Mouse (Mus musculus): ENCODE data around the gene Ten1. TPM values are rescaled to one million over a fixed set of nuclear protein-coding genes. Genes with fewer than 3 reads are reported as not detected.

Ten1 gene
- polyA plus RNA-seq, 1 experiment from 2014 or later: 79.0 TPM

DNA sequence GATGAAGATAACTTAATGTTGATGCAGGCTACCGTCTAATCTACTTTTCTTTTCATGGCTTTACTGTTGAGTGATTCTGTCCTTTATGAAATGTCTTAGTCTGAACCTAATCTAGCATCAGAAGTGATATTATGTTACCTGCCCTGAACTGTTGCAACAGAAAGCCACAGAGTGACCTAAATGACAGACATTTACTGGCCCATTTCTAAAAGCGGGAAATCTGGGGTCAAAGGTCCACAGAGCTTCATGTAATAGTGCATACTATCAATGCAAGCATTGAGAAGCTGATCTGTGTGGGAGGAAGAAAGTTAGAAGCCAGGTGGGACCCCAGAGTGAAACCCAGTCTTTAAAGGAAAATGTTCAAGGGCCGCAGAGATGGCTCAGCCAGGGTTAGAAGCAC lies 4.5 kb downstream of the Ten1 start:
- Histone ChIP-seq H3K36me3 (ENCODE audit: insufficient read depth, low read length) (no peaks in the 10 kb centered on the region), H3K4me2 (replicated peaks; ENCODE audit: low read depth, low read length) (no peak overlapping the region), H3K9ac (replicated peaks; ENCODE audit: low read depth) (no peak overlapping the region), H3K27ac (ENCODE audit: low read length) (no peak overlapping the region), H3K27me3 (replicated peaks; ENCODE audit: insufficient read depth, low read length) (no peaks in the 10 kb centered on the region), H3K9me3 (ENCODE audit: low read length) (no peaks in the 10 kb centered on the region), H3K4me1 (ENCODE audit: insufficient read depth, low read depth, low read length) (0 out of 2 replicates have a peak, but pooled peaks cover 3% of the 10 kb centered on the region), H3K4me3 (ENCODE audit: low read depth, low read length) (no peak overlapping the region)
- no peak for ATAC-seq
- WGBS: 95% methylated on average over 3 of the region's 3 CpGs
- TF ChIP-seq CTCF (IDR thresholded peaks at IDR 0.05): no peak
- no peak for TF ChIP-seq EP300 (IDR thresholded peaks at IDR 0.05)
- no peak for DNase-seq (ENCODE audit: low spot score)

DNA sequence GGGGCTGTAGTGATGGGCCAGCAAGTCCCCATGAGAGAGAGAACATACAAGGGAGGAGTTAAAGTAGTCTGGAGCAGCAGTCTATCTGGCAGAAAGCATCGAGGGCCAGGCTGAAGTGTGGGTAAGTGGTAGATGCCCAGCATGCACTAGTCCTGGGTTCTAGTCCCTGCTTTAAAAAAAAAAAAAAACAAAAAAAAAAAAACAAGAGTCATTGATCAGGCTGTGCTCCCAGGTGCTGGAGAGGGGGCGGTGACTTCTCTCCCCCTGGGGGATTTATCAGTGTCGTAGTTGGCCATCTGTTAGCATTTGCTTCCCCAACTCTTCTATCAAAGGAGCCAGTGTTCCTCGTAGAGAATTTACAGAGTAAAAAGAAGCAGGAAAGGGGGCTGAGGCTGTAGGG lies 8.0 kb downstream of the Ten1 start:
- Histone ChIP-seq H3K4me2 (replicated peaks; ENCODE audit: low read depth, low read length) (no peak overlapping the region), H3K9ac (replicated peaks; ENCODE audit: low read depth) (no peak overlapping the region), H3K4me3 (ENCODE audit: low read depth, low read length) (no peak overlapping the region), H3K27ac (ENCODE audit: low read length) (no peak overlapping the region), H3K4me1 (ENCODE audit: insufficient read depth, low read depth, low read length) (no peaks in the 10 kb centered on the region), H3K9me3 (ENCODE audit: low read length) (no peaks in the 10 kb centered on the region), H3K27me3 (replicated peaks; ENCODE audit: insufficient read depth, low read length) (no peaks in the 10 kb centered on the region), H3K36me3 (ENCODE audit: insufficient read depth, low read length) (peaks cover 4% of the 10 kb centered on the region; the same call in 1 of the 2 replicates)
- ATAC-seq (no peak), DNase-seq (ENCODE audit: low spot score) (no peak)
- WGBS: 79% methylated on average over 4 of the region's 4 CpGs
- no peak for TF ChIP-seq EP300 (IDR thresholded peaks at IDR 0.05)

DNA sequence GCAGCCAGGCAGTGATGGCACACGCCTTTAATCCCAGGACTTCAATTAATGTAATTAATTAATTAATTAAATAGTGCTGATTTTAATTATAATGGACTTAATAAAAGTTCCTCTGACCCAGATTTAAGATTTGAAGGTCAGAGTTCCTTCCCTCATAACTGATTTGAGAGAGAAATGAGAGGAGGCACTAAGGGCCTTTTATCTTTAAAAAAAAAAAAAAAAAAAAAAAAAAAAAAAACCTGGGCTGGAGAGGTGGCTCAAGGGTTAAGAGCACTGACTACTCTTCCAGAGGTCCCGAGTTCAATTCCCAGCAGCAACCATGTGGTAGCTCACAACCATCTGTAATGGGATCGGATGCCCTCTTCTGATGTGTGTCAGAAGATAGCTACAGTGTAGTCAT lies 10.0 kb downstream of the Ten1 start:
- Histone ChIP-seq H3K9me3 (ENCODE audit: low read length) (no peaks in the 10 kb centered on the region), H3K27me3 (replicated peaks; ENCODE audit: insufficient read depth, low read length) (no peaks in the 10 kb centered on the region), H3K9ac (replicated peaks; ENCODE audit: low read depth) (no peak overlapping the region), H3K4me2 (replicated peaks; ENCODE audit: low read depth, low read length) (no peak overlapping the region), H3K4me1 (ENCODE audit: insufficient read depth, low read depth, low read length) (no peaks in the 10 kb centered on the region), H3K36me3 (ENCODE audit: insufficient read depth, low read length) (peaks cover 4% of the 10 kb centered on the region; the same call in 1 of the 2 replicates), H3K27ac (ENCODE audit: low read length) (no peak overlapping the region), H3K4me3 (ENCODE audit: low read depth, low read length) (no peak overlapping the region)
- WGBS: 85% methylated on average over 3 of the region's 3 CpGs
- TF ChIP-seq CTCF (IDR thresholded peaks at IDR 0.05) (no peak), EP300 (IDR thresholded peaks at IDR 0.05) (no peak)
- no peak for ATAC-seq
- DNase-seq (ENCODE audit: low spot score): no peak

DNA sequence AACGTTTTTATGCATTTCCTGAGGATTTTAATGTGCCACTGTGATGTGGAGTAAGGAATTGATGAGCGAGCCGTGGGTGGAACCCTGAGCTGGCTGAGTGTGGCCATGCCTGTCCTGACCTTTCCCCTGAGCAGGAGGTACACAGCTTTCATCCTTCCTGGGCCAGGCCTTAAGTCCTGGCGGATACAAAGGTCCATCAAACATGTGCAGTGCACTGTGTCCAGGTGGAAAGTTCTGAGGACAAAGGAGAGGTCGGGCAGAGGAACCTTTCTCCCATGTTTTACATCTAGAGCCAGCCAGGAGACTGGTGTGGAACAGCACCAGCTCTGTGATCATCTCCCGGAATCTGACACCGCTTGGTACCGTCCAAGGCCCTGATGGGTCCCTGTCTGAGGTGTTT lies 10.6 kb downstream of the Ten1 start:
- 79% methylated on average over 8 of the region's 8 CpGs for WGBS

DNA sequence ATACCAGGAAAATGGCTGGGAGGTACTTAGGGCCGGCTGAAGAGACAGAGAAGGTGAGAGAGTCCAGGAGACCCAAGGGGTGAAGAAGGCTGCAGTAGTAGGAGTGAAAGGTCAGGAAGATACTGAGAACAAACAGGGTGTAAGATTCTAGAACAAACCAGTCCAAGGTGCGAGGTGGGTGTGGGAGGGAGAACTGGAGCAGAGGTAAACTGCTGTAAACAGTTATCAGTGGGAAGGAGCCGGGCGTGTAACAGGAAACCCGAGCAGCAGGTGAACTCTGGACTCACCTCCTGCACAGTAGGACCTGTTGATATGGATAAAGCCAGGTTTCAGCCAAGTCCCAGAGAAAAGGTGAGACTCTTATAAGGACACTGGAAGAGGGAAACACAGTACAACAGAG lies 12.0 kb downstream of the Ten1 start:
- ATAC-seq: no peak
- Histone ChIP-seq H3K4me2 (replicated peaks; ENCODE audit: low read depth, low read length) (no peak overlapping the region), H3K4me3 (ENCODE audit: low read depth, low read length) (no peak overlapping the region), H3K27me3 (replicated peaks; ENCODE audit: insufficient read depth, low read length) (no peaks in the 10 kb centered on the region), H3K36me3 (ENCODE audit: insufficient read depth, low read length) (peaks cover 4% of the 10 kb centered on the region; the same call in 1 of the 2 replicates), H3K9me3 (ENCODE audit: low read length) (no peaks in the 10 kb centered on the region), H3K4me1 (ENCODE audit: insufficient read depth, low read depth, low read length) (no peaks in the 10 kb centered on the region), H3K27ac (ENCODE audit: low read length) (no peak overlapping the region), H3K9ac (replicated peaks; ENCODE audit: low read depth) (no peak overlapping the region)
- no peak for TF ChIP-seq EP300 (IDR thresholded peaks at IDR 0.05)
- no peak for DNase-seq (ENCODE audit: low spot score)
- 60% methylated on average over 5 of the region's 5 CpGs for WGBS

More for the DNA sequence above, 10.6 kb downstream of the Ten1 start:
- Histone ChIP-seq H3K4me1 (ENCODE audit: insufficient read depth, low read depth, low read length) (no peaks in the 10 kb centered on the region), H3K9me3 (ENCODE audit: low read length) (no peaks in the 10 kb centered on the region), H3K36me3 (ENCODE audit: insufficient read depth, low read length) (peaks cover 4% of the 10 kb centered on the region; the same call in 1 of the 2 replicates), H3K9ac (replicated peaks; ENCODE audit: low read depth) (no peak overlapping the region), H3K4me3 (ENCODE audit: low read depth, low read length) (no peak overlapping the region), H3K27me3 (replicated peaks; ENCODE audit: insufficient read depth, low read length) (no peaks in the 10 kb centered on the region), H3K27ac (ENCODE audit: low read length) (no peak overlapping the region), H3K4me2 (replicated peaks; ENCODE audit: low read depth, low read length) (no peak overlapping the region)
- DNase-seq (ENCODE audit: low spot score) (no peak), ATAC-seq (no peak)
- TF ChIP-seq EP300 (IDR thresholded peaks at IDR 0.05) (no peak), CTCF (IDR thresholded peaks at IDR 0.05) (no peak)

DNA sequence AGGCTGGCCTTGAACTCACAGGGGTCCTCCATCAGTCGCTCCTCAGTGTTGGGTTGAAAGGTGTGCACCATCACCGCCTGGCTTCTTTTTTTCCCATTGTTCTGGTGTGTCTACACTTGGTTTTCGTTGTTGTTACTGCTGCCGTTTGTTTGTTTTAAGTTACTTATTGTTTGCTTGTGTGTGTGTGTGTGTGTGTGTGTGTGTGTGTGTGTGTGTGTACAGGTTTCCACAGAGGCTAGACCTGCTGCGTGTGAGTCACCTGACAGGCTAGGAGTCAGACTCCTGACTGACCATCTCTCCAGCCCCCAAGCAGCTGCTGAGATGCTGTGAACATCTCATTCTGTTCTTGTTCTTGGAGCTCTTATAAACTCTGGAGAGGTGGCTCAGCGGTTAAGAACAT lies 14.2 kb downstream of the Ten1 start:
- Histone ChIP-seq H3K4me2 (replicated peaks; ENCODE audit: low read depth, low read length) (no peak overlapping the region), H3K4me3 (ENCODE audit: low read depth, low read length) (no peak overlapping the region), H3K4me1 (ENCODE audit: insufficient read depth, low read depth, low read length) (no peaks in the 10 kb centered on the region), H3K27ac (ENCODE audit: low read length) (no peak overlapping the region), H3K9ac (replicated peaks; ENCODE audit: low read depth) (no peak overlapping the region), H3K36me3 (ENCODE audit: insufficient read depth, low read length) (peaks cover 4% of the 10 kb centered on the region; the same call in 1 of the 2 replicates), H3K9me3 (ENCODE audit: low read length) (no peaks in the 10 kb centered on the region), H3K27me3 (replicated peaks; ENCODE audit: insufficient read depth, low read length) (no peaks in the 10 kb centered on the region)
- 90% methylated on average over 6 of the region's 6 CpGs for WGBS
- no peak for DNase-seq (ENCODE audit: low spot score)
- TF ChIP-seq CTCF (IDR thresholded peaks at IDR 0.05) (no peak), EP300 (IDR thresholded peaks at IDR 0.05) (no peak)
- ATAC-seq: no peak

Measured in lung, postnatal 0 days (tissue).